Mouse (Mus musculus) G1E (cell line): ENCODE results near the gene Pknox2. TPM values are rescaled to one million over a fixed set of nuclear protein-coding genes. Genes with fewer than 3 reads are reported as not detected.

Source experiments
- ATAC-seq: 2 replicates; pipeline ENCODE4 v1.8.0; 2016; ENCODE audit warnings: mild to moderate bottlenecking; ENCODE audit not compliant: insufficient number of reproducible peaks, poor library complexity, low FRiP score, severe bottlenecking; ENCODE audit errors: extremely low read depth
- DNase-seq: peaks from one replicate; pipeline ENCODE4 v3.0.0; 2012; ENCODE audit warnings: low spot score
- H3K27me3 ChIP-seq: 2 replicates; pipeline ENCODE4 v1.6.1; 2012; ENCODE audit warnings: mild to moderate bottlenecking, low read length, inconsistent platforms; ENCODE audit not compliant: insufficient read depth
- H3K36me3 ChIP-seq: replicated peaks from 2 replicates; pipeline ENCODE3; 2012; ENCODE audit warnings: mild to moderate bottlenecking, inconsistent platforms
- H3K4me1 ChIP-seq: 2 replicates; pipeline ENCODE4 v1.6.1; 2012; ENCODE audit warnings: low read depth, low read length, inconsistent platforms, mixed read lengths; ENCODE audit not compliant: insufficient read depth
- H3K4me3 ChIP-seq: 2 replicates; pipeline ENCODE4 v1.5.1; 2012; ENCODE audit warnings: low read depth, mild to moderate bottlenecking, inconsistent platforms, low read length, moderate library complexity, mixed read lengths
- H3K9me3 ChIP-seq: replicated peaks from 2 replicates; pipeline ENCODE4 v1.6.1; 2012; ENCODE audit warnings: inconsistent platforms
- CTCF ChIP-seq: IDR thresholded peaks from 2 replicates; pipeline ENCODE4 v1.5.1; 2012; ENCODE audit warnings: low read depth, low read length, inconsistent platforms, mixed read lengths
- GATA1 ChIP-seq: IDR thresholded peaks from 2 replicates; pipeline ENCODE4 v1.6.1; 2012; ENCODE audit warnings: borderline replicate concordance, low read length, inconsistent platforms, mixed read lengths
- GATA2 ChIP-seq: IDR thresholded peaks from 2 replicates; pipeline ENCODE4 v1.6.1; 2012; ENCODE audit warnings: low read depth, low read length, inconsistent platforms, borderline replicate concordance
- POLR2AphosphoS5 ChIP-seq: IDR thresholded peaks from 2 replicates; pipeline ENCODE4 v1.6.1; 2012; ENCODE audit warnings: low read depth, low read length, inconsistent platforms; ENCODE audit not compliant: insufficient replicate concordance
- TAL1 ChIP-seq: conservative IDR thresholded peaks from 2 replicates; pipeline ENCODE4 v1.6.1; 2012; ENCODE audit warnings: low read depth, low read length, inconsistent platforms, mixed read lengths
- polyA plus RNA-seq: library from polyadenylated mRNA; stranded (reverse); fragments of >175 nt; gene quantifications from 2 replicates; pipeline ENCODE4 v1.2.3, GENCODE M21; 2012
- total RNA-seq, 2 experiments: library from RNA; stranded (forward) in 1 of 2; stranded (reverse) in 1 of 2; fragments of 200-1000 nt in 1 of 2; fragments of >200 nt in 1 of 2; fragmentation: Nextera tagmentation in 1 of 2; gene quantifications; 2 replicates each; pipeline ENCODE4 v1.2.3; 2014 to 2017

The Pknox2 gene
- total and polyA plus RNA-seq, 3 experiments, result 0.27 to 1.4 TPM; not detected in 1

DNA sequence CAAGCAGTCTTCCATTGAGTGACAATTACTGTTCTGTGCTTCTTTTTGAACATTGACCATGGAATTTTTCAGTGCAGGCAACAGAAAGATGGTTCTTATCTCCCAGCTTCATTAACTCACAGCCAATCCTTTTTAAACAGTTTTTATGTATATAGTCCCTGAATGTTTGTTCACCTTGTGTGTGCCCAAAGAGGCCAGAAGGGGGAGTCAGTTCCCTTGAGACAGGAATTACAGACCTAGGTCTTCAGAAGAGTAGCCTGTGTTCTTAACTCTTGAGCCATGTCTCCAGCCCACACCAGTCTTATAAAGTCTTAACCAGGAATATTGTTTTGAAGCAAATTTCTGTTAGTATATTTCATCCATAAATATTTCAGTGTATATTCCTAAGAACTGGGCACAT lies 270.4 kb downstream of the Pknox2 start:
- no peak for DNase-seq
- Histone ChIP-seq H3K27me3 (no peaks in the 10 kb centered on the region), H3K4me3 (no peak overlapping the region), H3K4me1 (no peaks in the 10 kb centered on the region), H3K9me3 (no peaks in the 10 kb centered on the region), H3K36me3 (no peaks in the 10 kb centered on the region)
- TF ChIP-seq POLR2AphosphoS5 (no peak), TAL1 (no peak), GATA2 (no peak), CTCF (no peak), GATA1 (no peak)
- no peak for ATAC-seq

- no peaks in the 10 kb centered on the region for H3K4me1 ChIP-seq
- no peak for ATAC-seq
- TF ChIP-seq GATA1 (no peak), GATA2 (no peak), CTCF (no peak), POLR2AphosphoS5 (no peak), TAL1 (no peak)
- no peaks in the 10 kb centered on the region for H3K36me3 ChIP-seq
- no peak overlapping the region for H3K4me3 ChIP-seq
- no peaks in the 10 kb centered on the region for H3K9me3 ChIP-seq
- no peak for DNase-seq
- H3K27me3 ChIP-seq, result no peaks in the 10 kb centered on the region
These were observed 270.9 kb downstream of the Pknox2 start for GRCm38 (mm10) chr9:36876313-36876712.

DNA sequence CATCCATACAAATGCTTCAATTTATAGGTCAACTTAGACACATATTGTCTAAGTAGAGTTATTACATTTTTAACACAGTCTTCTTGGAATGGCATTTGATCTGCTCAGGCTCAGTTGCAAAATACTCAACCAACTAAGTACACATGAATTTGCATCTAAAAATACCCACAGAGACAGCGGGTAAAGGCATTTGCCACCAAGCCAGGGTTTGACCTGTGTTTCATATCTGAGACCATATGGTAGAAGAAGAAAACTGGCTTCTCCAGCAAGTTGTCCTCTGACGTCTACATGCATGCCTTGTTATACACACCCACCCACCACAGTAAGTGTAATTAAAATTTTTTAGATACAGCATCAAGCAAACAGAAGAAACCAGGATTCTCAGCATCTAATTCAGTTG lies 273.4 kb downstream of the Pknox2 start:
- TF ChIP-seq POLR2AphosphoS5 (no peak), CTCF (no peak), GATA1 (no peak), TAL1 (no peak), GATA2 (no peak)
- Histone ChIP-seq H3K4me1 (no peaks in the 10 kb centered on the region), H3K9me3 (no peaks in the 10 kb centered on the region), H3K4me3 (no peak overlapping the region), H3K36me3 (no peaks in the 10 kb centered on the region), H3K27me3 (no peaks in the 10 kb centered on the region)
- DNase-seq (no peak), ATAC-seq (no peak)

GRCm38 (mm10) chr9:36870263-36870662 lies 276.9 kb downstream of the Pknox2 start:
- no peaks in the 10 kb centered on the region for H3K27me3 ChIP-seq
- TF ChIP-seq GATA2 (no peak), POLR2AphosphoS5 (no peak), TAL1 (no peak), GATA1 (no peak), CTCF (no peak)
- no peak overlapping the region for H3K4me3 ChIP-seq
- DNase-seq (no peak), ATAC-seq (no peak)
- H3K36me3 ChIP-seq, result no peaks in the 10 kb centered on the region
- H3K9me3 ChIP-seq, result no peaks in the 10 kb centered on the region
- no peaks in the 10 kb centered on the region for H3K4me1 ChIP-seq

- DNase-seq (no peak), ATAC-seq (no peak)
- Histone ChIP-seq H3K9me3 (no peaks in the 10 kb centered on the region), H3K27me3 (no peaks in the 10 kb centered on the region), H3K36me3 (no peaks in the 10 kb centered on the region), H3K4me1 (no peaks in the 10 kb centered on the region), H3K4me3 (no peak overlapping the region)
- TF ChIP-seq GATA1, result no peak
- TF ChIP-seq TAL1, result no peak
- TF ChIP-seq POLR2AphosphoS5, result no peak
- TF ChIP-seq CTCF, result no peak
- no peak for TF ChIP-seq GATA2
These were observed 278.5 kb downstream of the Pknox2 start for GRCm38 (mm10) chr9:36868662-36869061.

GRCm38 (mm10) chr9:36864862-36865813 lies 282.1 kb downstream of the Pknox2 start:
- ATAC-seq (no peak), DNase-seq (no peak)
- no peak for TF ChIP-seq TAL1
- TF ChIP-seq GATA2, result no peak
- no peak for TF ChIP-seq POLR2AphosphoS5
- TF ChIP-seq GATA1, result no peak
- TF ChIP-seq CTCF, result no peak
- Histone ChIP-seq H3K27me3 (peaks cover 4% of the 10 kb centered on the region; the same call in 1 of the 2 replicates), H3K36me3 (no peaks in the 10 kb centered on the region), H3K4me3 (no peak overlapping the region), H3K4me1 (no peaks in the 10 kb centered on the region), H3K9me3 (no peaks in the 10 kb centered on the region)
